Mouse (Mus musculus) duodenum, adult 2 months (tissue): ENCODE data around the gene Gm21095. TPM values are rescaled to one million over a fixed set of nuclear protein-coding genes. Genes with fewer than 3 reads are reported as not detected.

Experiments
- polyA plus RNA-seq: library from polyadenylated mRNA; depleted of rRNA; stranded (reverse); fragments of >200 nt; gene quantifications from 2 replicates; pipeline ENCODE4 v1.2.3, GENCODE M21; 2012; ENCODE audit warnings: low replicate concordance; rRNA removed

The Gm21095 gene
- not detected in 2 replicates for polyA plus RNA-seq

GRCm38 (mm10) chrY:84096979-84097378 is at the start of gene Gm21095:
TSS of gene Gm21095 (plus strand) at chrY:84097279.

